Mouse (Mus musculus) B cell, adult 2 months (primary cell): ENCODE measurements around the gene Fam117b.

Experiments used
- DNase-seq, 2 experiments: peaks; one replicate each; pipeline ENCODE4 v3.0.0; 2022

Gene Fam117b

DNA sequence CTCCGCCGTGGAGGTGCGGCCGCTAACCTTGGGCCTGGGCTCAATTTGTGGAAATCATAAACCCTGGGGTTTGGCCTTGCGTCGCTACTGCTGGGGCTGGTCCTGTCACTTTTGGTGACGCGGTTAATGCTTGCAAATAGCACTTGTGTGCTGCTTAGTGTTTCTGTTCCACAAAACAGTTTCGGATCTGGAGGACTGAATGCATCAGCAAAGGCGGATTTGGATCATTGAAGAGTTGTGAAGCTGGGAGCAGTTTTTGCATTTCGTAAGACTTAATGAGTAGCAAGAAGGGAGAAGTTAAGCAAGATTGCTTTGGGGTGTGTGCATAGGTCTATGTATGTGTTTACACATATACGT lies 1.0 kb downstream of the Fam117b start:
- DNase-seq, result peak in 1 of 2 experiments; percentile 73

DNA sequence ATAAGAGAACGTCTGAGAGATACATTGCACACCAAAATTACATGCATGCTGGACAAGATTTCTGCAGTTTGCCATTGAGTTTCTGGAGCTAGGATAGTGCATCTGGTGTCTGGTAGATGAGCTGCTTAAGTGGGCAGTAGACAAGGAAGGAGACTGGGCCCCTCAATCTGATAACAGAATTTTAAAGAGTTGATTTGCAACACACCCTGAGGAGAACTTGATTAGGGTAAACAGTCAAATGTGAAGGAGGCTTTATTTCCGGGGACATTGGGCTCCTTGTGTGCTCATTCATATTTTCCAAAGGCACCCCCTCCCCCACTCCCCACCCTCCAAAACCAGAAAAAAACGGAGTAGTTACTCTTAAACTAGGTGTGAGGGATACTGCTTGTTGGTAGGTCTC lies 2.0 kb downstream of the Fam117b start:
- DNase-seq, result no peak

DNA sequence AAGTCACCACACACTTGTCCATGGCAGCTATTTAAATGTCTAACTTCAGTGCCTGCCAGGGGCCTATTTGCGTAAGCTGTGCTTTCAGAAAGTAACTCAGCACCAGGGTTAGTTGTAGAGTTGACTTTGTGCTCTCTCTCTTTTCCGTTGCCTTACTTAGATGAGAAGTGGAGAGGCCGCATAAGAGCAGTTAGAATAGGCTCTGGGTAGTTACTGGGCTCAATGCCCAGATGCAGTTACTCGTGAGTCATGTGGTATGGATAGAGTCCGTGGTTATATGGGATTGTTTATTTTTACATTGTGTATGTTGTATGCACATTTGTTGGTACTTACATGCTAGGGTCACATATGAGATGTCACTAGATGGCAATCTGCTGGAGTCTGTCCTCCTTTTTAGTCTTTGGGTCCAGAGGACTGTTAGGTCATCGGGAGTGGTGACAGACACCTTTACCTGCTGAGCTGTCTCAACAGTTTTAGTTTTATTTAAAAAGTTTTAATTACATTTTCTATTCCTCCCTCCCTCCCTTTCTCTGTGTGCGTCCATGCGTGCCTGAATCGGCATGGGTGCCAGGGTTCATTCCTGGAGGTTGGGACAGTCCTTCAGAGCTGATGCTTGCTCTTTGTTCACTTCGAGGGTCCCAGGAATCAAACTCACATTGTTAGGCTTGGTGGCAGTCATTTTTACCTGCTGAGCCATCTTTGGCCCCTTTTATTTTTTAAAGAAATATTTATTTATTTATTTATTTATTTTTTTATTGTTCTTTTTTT lies 3.2 kb downstream of the Fam117b start:
- DNase-seq, result no peak

DNA sequence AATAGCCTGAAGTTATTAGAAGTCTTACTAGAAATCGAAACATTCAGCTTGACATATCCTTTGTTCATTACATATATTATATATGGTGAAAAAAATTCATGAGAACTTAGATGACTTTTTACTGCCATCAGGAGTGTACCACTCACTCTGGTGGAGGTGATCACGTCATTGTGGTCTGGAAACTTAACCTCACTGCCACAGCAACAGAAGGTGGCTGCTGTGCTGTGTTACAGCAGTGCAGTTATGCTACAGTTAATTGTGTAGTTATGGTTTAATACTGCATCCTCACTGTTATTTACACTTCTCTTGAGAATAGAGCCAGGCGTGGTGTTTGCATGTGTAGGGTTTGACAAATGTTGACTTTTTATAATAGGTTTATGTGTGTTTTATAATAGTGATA lies 4.6 kb downstream of the Fam117b start:
- DNase-seq, result no peak

DNA sequence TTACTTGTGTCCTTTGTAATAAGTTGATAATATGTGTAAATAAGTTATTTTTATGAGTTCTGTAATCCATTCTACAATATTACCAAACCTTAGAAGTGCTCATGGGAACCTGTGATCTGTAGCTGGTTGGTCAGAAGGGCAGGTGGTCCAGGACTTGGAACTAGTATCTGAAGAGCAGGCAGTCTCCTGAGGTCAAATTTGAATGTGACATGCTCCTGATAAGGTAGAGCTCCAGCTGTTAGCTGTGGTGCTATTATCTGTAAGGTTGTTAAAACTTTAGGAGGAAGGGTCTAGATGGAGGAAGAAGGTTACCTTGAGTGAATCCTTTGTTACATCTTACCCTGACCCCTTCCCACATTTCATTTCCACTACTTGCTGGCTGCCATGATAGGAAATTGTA lies 5.3 kb downstream of the Fam117b start:
- DNase-seq, result no peak

DNA sequence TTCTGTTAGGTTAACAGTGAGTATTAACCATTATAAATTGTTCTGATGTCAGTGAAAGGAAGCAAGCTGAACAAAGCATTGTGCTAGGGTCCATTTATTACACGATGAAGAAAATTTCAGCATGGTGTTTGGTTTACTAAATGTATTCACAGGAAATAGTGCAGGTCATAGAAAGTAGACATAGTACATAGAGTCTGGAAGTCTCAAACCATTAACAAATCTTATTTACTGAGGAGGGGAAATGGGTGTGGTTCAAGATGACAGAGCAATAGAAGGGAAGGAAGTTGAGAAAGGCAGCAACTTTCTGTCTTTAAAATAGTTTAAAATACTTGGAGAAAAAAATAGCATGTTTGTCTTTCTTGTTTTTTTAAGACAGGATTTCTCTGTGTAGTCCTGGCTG lies 10.4 kb downstream of the Fam117b start:
- DNase-seq, result no peak

DNA sequence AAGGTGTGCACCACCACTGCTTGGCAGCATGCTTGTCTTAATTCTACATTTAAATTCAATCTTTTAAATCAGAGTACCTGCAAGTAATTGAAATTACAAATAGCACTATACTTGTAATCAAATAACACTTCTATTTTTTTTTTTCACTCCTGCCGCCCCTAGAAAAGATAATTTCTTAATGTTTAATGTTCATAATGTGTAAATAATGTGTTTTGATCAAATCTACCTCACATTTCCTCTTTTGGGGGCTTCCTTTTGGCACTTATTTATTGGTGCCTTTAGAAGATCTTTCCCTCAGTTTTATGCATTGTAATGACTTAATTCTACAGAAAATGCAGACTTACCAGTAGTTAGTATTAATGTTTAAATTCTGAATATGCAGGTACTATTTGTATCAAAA lies 10.9 kb downstream of the Fam117b start:
- DNase-seq, result no peak

DNA sequence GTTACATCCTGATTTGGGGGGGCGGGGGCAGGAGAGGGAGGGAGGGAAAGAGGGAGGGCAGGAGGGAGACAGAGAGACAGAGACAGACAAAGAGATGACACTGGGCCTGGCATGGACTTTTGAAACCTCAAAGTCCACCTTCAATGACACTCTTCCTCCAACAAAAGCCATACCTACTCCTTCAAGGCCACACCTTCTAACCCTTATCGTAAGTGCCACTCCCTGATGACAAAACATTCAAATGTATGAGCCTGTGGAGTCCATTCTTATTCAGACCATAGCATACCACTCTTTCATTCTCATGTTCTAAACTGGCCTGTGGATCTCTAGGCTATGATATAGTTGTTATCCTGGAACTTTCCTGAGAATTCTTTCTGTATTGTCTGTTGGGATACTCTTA lies 11.6 kb downstream of the Fam117b start:
- no peak for DNase-seq

DNA sequence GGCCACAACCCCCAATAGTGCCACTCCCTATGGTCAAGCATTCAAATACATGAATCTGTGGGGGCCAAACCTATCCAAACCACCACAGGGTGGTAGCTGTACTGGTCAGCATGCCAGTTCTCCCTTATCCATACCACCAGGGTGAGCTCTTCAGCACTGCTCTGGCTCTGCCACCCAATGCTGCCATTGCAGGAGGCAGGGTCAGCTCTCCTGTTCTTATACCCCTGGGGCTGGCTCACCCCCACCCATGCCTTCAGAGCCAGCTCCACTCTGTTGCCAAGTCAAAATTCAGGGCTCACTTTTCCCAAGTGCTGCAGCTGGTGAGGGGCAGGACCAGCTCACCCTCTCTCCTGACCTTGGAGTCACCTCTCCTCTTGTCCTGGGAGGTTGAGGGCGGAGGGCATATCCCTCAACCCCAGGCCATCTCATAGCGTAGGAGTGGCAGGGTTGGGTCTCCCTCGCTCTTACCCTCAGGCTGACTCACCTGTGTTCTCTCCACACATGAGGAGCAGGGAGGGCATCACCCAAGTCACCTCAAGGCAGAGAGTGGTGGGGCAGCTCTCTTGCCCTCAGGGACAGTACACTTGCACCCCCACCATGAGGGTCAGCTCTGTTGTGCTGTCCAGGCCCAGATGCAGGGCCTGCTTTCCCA lies 13.3 kb downstream of the Fam117b start:
- no peak for DNase-seq

DNA sequence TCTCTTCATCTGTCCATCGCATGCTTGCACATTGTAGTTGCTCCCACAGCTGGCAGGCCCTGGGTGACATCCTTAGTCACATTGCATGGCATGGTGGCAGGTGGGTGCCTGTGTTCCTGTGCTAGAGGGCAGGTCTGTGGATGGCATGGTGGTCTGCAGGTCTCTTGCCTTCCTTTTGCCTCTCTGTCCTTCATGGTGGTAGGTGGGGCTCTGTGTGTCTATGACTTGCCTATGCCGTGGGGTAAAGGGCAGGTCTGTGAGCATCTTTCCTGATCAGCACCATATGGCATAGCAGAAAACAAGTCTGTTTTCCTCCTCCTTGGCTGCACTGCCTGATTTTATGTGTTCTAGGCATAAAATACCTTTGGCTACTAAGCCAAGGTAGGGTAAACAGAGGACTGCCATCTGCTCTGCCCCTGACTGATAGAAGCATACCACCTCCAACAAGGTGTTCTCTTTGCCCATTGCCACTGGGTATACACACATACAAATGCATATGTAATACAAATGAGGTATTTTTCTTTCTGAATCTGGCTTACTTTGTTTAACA lies 14.4 kb downstream of the Fam117b start:
- DNase-seq, result no peak

DNA sequence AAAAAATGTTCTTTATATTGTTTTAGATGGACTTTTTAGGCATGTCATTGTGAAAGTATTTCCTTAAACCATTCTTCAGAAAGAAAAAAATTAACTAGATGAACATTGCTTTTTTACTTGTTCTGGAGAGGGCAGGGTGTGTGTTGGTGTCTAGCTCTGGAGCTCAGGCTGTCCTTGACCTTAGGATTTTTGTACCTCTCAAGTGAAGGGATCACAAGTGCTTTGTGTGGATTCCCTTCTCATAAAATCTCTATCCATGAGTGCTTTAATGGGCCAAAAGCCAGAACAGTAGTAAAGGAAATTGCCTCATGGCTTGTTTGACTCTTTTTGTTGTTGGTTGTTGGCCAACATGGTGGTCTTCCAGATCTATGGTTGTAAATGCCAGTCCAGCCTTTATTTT lies 18.1 kb downstream of the Fam117b start:
- no peak for DNase-seq

DNA sequence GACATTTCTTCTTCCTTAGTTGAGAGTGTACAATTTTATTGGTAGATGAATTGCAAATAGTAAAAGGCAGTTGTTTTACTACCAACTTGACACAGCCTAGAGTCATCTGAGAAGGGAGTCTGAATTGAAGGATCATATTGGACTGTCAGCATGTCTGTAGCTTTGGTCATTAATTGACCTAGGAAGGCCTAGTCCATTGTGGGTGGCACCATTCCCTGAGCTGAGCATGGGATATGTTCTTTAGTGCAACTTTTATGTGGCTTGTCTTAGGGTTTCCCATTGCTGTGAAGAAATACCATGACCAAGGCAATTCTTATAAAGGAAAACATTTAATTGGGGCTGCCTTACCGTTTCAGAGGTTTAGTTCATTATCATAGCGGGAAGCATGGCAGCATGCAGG lies 20.2 kb downstream of the Fam117b start:
- no peak for DNase-seq

DNA sequence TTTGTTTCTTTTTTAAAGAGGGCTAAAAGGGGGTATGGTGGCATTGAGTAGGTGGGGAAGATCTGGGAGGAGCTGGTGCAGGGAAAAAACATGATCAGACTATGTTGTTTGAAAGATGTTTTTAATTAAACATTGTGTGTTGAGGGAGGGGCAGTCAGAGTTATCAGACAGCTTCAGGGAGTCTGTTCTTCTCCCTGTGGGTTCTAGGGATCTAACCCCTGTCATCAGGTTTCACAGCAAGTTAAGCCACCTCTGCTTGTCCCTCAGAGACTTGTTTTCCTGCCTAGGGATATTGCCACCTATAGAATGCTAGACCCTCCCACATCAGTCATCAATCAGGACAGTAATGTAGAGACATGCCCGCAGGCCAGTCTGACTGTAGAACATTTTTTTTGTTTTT lies 28.3 kb downstream of the Fam117b start:
- DNase-seq, result no peak

DNA sequence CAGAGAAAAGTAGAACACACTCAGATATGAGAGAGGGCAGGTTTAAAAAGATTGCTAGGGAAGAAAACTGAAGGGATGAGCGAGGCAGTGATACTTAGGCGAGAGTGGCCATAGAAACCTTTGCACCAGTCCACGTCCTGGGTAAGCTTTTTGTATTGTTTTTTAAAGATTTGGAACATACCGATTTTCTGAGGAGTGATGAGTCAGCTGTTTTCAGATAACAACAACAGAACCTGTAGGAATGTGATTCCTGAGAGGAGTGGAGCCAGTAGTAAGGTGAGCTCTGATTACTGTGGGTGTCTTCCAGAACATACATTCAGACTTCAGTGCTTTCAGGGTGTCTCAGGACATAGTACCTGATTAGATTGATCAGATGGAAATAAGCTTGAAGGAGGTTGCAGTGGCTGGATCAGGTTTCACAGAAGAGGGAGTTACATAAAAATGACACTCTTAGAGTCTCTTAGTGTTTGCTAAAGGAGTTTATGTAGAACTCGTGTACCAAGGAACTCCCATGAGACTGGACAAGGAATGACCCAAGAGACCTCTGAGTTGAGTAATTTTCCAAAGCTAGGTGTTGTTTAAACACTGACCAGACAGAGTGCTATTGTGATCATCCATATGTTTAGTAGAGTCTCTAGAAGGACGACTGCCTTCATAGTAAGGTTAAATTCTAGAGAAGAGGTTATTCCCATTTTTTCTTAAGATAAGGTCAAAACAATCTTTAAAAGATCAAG lies 29.4 kb downstream of the Fam117b start:
- no peak for DNase-seq

DNA sequence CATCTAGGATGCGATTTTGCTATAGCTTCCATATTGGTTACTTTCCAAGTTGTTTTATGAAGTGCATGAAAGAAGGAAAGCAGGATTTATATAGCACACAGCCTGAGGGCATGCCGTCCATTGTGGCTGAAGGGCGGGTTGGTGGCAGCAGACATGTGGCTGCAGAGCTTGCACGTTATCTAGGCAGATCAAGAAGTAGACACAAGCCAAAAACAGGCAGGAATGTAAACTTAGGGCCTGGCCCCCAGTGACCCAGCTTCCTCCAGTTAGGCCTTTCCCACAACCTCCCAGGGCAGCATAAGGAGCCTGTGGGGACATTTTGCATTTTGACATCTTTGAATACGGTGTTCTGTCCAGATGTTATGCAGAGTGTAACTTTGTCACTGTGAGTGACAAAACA lies 31.0 kb downstream of the Fam117b start:
- DNase-seq, result no peak

DNA sequence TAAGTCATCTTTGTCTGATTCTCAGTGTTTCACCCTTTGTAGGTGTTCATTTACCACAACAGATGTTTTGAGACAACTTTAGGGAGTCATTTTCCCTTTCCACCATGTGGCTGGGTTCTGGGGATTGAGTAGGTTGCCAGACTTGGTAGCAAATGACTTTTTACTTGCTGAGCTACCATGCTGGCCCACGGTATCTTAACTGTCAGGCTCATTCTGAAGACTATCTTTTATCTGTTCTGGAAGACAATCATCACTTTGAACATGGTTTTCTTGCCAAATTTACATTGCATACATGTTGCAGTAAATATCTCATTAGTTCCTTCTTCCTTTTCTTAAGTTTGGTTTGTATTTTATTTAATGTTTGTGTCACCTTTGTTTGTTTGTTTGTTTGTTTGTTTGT lies 33.2 kb downstream of the Fam117b start:
- no peak for DNase-seq

DNA sequence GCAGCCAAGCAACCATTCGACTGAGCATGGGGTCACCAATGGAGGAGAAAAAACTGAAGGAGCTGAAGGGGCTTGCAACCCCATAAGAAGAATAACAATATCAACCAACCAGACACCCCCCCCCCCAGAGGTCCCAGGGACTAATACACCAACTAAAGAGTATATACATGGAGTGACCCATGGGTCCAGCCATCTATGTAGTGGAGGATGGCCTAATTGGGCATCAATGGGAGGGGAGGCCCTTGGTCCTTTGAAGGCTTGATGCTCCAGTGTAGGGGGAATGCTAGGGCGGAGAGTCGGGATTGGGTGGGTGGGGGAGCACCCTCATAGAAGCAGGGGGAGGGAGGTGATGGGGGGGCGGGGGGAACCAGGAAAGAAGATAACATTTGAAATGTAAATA lies 34.7 kb downstream of the Fam117b start:
- no peak for DNase-seq

DNA sequence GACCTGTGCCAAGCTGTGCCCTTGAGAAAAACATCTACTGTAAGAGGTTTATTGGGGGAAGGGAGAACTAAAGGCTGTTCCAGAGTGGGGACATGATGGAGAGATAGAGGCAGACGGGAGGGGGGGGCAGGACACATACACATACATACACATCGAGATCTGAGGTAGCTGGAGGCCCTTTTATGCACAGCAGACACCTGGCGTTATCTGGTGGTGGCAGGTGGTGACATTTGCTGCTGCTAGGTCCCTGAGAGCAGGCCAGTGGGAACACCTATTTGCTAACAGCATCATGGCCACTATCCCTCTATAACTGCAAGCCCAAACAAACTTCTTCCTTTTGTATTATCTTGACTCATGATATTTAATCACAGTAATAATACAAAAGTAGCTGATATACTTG lies 44.4 kb downstream of the Fam117b start:
- no peak for DNase-seq

DNA sequence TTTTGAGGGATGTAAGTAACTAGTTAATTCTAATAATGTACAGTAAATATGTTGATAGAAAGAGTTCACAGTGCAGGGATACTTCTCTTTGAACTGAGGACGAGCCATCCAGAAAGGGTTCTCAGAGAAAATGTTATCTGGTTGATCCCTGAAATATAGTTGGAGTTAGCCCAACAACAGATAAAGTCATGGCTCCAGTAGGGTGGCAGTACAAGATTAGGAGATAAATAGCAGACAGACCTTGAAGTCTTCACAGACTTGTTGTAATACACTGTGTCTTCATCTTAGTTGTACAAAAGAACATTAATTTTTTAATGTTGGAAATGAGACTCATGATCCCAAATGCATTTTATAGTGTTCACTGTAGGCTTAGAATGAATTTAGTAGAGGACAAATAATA lies 47.1 kb downstream of the Fam117b start:
- no peak for DNase-seq

DNA sequence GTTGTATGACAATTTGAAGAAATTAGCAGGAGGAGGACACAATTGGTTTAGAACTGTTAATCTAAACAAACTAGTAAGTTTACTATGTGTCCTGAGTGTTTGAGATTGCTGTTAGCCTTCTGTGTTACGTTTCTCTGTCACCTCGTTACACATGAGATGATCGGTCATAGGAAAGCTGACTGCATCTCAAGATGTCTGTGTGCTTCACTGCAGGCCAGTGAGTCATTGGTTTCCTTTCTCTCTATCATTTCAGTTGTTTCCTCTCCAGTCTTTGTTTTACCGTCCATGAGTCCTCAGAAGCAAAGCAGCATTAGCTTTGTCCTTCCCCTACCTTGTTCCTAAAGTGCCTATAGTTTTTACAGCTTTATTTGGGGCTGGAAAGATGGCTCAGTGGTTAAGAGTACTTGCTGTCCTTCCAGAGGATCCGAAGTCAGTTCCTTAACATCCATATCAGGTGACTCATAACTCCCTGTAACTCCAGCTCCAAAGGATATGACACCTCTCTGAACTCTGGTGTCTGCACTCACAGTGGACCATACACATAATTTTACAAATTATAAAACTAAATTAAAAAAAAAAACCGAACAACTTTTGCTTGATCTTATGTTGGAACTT lies 53.5 kb downstream of the Fam117b start:
- DNase-seq, result no peak

DNA sequence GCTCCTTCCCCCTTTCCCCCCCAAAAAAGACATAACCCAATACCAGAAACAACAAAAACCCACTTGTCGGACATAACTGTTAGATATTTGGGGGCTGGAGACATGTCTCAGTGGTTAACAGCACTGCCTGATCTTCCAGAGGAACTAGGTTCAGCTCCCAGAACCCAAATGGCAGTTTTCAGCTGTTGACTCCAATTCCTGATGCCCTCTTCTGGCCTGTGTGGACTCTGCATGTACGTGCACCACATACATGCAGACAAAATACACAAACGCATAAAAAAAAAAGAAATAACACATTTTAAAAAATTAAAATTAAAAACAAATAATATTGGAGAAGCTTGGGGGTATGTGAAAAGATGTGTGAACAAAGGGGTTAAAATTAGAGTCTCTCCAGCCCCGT lies 54.5 kb downstream of the Fam117b start:
- DNase-seq, result peak; percentile 45 to 48

DNA sequence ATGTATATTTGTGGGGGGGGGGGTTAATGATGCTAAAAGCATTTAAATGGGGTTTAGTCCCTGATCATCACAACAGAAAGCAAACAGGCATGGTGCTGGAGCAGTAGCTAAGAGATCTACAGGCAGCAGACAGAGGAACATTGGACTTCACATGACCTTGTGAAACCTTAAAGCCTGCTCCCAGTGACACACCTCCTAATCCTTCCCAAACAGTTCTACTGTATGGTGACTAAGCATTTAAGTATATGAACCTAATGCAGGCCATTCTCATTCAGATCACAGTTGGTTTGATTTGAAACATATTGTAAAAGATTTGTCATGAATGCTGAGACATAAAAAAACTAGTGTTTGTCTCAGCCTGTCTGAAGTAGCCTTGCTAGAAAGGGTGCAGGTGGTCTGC lies 73.8 kb downstream of the Fam117b start:
- no peak for DNase-seq

DNA sequence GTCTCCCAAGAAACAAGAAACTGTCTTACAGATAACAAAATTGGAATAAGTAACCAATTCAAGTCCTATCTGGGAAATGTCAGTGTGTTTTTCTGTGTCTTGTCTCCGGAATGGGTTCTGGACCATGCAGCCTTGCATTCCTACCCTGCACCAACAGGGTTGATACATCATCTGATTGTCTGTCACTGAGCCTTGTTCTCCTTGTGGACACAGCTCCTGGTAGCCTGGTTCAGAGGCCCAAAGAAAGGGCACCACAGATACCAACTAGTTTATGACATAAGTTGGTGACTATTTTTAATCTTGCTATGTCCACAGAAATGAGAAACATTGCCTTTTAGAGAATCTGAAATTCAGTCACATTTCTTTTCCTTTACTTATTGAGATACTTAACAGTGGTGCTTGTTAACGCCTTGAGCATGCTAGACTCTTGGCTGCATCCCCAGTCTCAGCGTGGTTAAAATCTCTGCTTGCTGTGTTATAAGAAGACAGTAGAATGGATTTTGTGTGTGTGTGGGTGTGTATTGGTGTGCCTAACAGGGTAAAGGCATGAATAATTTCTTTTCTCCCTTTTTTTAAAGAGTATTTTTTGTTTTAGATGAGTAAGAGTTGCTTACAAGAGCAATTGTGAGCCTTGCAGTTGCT lies 74.7 kb downstream of the Fam117b start:
- no peak for DNase-seq
